Mouse (Mus musculus): Measurements from ENCODE around the gene Cd320. TPM values are rescaled to one million over a fixed set of nuclear protein-coding genes. Genes with fewer than 3 reads are reported as not detected.
A peak's percentile ranks its signal among the peaks of the same experiment; 100 is the strongest.
"Not testable (repeated sequence)": the region's sequence is repeated elsewhere in the genome, so short reads cannot be mapped to it uniquely, and the experiment has no call there.

Cd320 gene
- polyA plus RNA-seq, 1 experiment from 2014 or later = 63.5 TPM

DNA sequence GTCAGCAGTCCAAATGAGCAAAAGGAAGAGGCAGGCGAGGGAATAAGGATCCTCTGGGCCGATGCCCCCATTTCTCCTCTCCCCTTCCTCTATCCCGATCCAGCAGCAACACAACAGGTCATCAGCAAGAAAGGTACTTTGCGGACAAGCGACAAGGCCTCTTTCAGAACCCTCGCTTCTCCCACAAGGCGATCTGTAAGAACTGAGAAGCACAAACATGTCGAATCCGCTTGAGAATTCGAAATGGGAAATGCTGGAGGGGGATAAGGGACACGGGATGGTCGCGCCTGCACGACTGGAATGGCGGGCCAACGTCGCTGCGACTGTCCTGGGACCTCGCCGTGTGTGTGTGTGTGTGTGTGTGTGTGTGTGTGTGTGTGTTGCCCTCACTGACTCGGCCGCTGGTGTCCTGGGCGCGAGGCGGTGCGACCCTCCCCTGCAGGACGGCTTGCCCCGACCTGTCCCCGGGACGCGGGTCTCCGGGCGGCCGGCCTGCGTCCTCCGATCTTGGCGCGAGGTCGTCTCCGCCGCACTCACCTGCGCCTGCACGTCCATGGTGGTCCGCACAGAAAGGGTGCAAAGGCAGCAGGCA, 47.1 kb downstream of the Cd320 start:
- ATAC-seq (ENCODE audit: low FRiP score, low read depth); H3K9me3 ChIP-seq; H3K27me3 ChIP-seq: not testable (repeated sequence)
- Histone ChIP-seq H3K27ac (replicated peaks) (peak overlapping the region; percentile 71), H3K9ac (replicated peaks) (peak overlapping the region; percentile 70), H3K4me3 (peak overlapping the region; percentile 71), H3K36me3 (peaks cover 14% of the 10 kb centered on the region), H3K4me1 (peaks cover 19% of the 10 kb centered on the region), H3K4me2 (replicated peaks) (peak overlapping the region; percentile 66)
- under 1% methylated on average over 26 of the region's 44 CpGs for whole genome bisulfite sequencing

DNA sequence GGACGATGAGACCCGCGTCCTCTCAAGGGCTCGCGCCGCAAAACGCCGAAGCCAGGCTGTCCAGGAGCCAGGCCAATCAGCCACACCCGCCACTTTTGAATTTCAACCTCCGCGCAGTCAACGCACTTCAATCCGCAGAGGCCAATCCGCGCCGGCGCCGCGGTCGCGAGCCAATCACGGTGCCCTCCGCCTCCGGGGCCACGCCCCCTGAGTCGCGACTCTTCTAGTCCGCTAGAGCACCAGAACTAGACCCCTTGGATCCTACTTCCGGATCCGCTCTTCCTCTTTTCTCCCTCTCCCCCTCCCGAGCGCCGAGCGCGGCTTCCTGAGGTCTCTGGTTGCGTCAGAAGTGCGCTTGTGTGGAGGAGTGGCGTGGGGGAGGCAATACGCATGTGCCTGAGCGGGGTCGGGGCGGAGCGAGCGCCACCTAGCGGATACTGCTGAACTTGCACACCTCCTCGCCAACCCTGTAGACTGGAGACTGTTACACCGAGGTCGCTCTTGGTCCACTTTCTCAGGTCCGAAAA, 47.7 kb downstream of the Cd320 start, which contains the start of gene Kifc1:
Kifc1 (minus strand) TSS at position 129 of the 527 bp plus-strand sequence.
- ATAC-seq (ENCODE audit: low FRiP score, low read depth) = peak; percentile 98
- Histone ChIP-seq H3K4me3 (peak within 1 kb of the TSS; percentile 71), H3K36me3 (peaks cover 12% of the 10 kb centered on the region), H3K27ac (replicated peaks) (peak within 1 kb of the TSS; percentile 71), H3K4me2 (replicated peaks) (peak within 1 kb of the TSS; percentile 66), H3K9ac (replicated peaks) (peak within 1 kb of the TSS; percentile 70), H3K9me3 (no peaks in the 10 kb centered on the region), H3K4me1 (peaks cover 19% of the 10 kb centered on the region), H3K27me3 (0 out of 2 replicates have a peak, but pooled peaks cover 5% of the 10 kb centered on the region)
- under 1% methylated on average over 49 of the region's 49 CpGs for WGBS

GRCm38 (mm10) chr17:33891357-33891756, 48.5 kb downstream of the Cd320 start:
- Histone ChIP-seq H3K27ac (replicated peaks) (no peak overlapping the region), H3K4me2 (replicated peaks) (no peak overlapping the region), H3K4me3 (no peak overlapping the region), H3K9me3 (no peaks in the 10 kb centered on the region), H3K9ac (replicated peaks) (no peak overlapping the region), H3K27me3 (0 out of 2 replicates have a peak, but pooled peaks cover 5% of the 10 kb centered on the region), H3K4me1 (peaks cover 19% of the 10 kb centered on the region), H3K36me3 (peaks cover 4% of the 10 kb centered on the region)
- 63% methylated on average over 2 of the region's 2 CpGs for WGBS
- no peak for ATAC-seq (ENCODE audit: low FRiP score, low read depth)

DNA sequence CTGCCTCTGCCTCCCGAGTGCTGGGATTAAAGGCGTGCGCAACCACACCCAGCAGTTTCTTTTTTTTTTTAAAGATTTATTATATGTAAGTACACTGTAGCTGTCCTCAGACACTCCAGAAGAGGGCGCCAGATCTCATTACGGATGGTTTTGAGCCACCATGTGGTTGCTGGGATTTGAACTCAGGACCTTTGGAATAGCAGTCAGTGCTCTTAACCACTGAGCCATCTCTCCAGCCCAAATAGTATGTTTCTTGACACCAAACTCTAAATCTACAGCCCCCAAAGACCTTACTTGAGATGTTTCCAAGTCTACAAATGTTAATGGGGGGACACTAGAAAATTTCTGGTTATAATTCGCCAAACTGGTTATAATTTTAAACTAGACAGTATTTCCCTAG, 49.0 kb downstream of the Cd320 start:
- not testable (repeated sequence) for ATAC-seq (ENCODE audit: low FRiP score, low read depth); H3K4me2 ChIP-seq (replicated peaks); H3K27ac ChIP-seq (replicated peaks); H3K9me3 ChIP-seq; H3K36me3 ChIP-seq; H3K9ac ChIP-seq (replicated peaks); H3K4me3 ChIP-seq; H3K27me3 ChIP-seq
- 66% methylated on average over 6 of the region's 6 CpGs for WGBS
- peaks cover 19% of the 10 kb centered on the region for H3K4me1 ChIP-seq

GRCm38 (mm10) chr17:33892429-33892828, 49.5 kb downstream of the Cd320 start:
- H3K4me2 ChIP-seq (replicated peaks) = no peak overlapping the region
- no peak overlapping the region for H3K4me3 ChIP-seq
- no peaks in the 10 kb centered on the region for H3K36me3 ChIP-seq
- no peak for ATAC-seq (ENCODE audit: low FRiP score, low read depth)
- H3K9ac ChIP-seq (replicated peaks) = no peak overlapping the region
- 0 out of 2 replicates have a peak, but pooled peaks cover 5% of the 10 kb centered on the region for H3K27me3 ChIP-seq
- peaks cover 19% of the 10 kb centered on the region for H3K4me1 ChIP-seq
- 17% methylated on average over 7 of the region's 7 CpGs for WGBS
- no peak overlapping the region for H3K27ac ChIP-seq (replicated peaks)
- H3K9me3 ChIP-seq = no peaks in the 10 kb centered on the region

- H3K36me3 ChIP-seq; H3K9ac ChIP-seq (replicated peaks); H3K9me3 ChIP-seq; H3K4me2 ChIP-seq (replicated peaks); H3K4me3 ChIP-seq; H3K27me3 ChIP-seq; H3K27ac ChIP-seq (replicated peaks); ATAC-seq (ENCODE audit: low FRiP score, low read depth): not testable (repeated sequence)
- peaks cover 16% of the 10 kb centered on the region for H3K4me1 ChIP-seq
- 80% methylated on average over 4 of the region's 4 CpGs for WGBS
These were observed 50.1 kb downstream of the Cd320 start for GRCm38 (mm10) chr17:33893011-33893410.

- Histone ChIP-seq H3K27ac (replicated peaks) (no peak overlapping the region), H3K27me3 (0 out of 2 replicates have a peak, but pooled peaks cover 5% of the 10 kb centered on the region), H3K9me3 (no peaks in the 10 kb centered on the region), H3K4me2 (replicated peaks) (no peak overlapping the region), H3K4me1 (no peaks in the 10 kb centered on the region), H3K36me3 (no peaks in the 10 kb centered on the region), H3K4me3 (no peak overlapping the region), H3K9ac (replicated peaks) (no peak overlapping the region)
- WGBS = 45% methylated on average over 6 of the region's 6 CpGs
- ATAC-seq (ENCODE audit: low FRiP score, low read depth) = no peak
These were observed 54.4 kb downstream of the Cd320 start for GRCm38 (mm10) chr17:33897114-33897794.

DNA sequence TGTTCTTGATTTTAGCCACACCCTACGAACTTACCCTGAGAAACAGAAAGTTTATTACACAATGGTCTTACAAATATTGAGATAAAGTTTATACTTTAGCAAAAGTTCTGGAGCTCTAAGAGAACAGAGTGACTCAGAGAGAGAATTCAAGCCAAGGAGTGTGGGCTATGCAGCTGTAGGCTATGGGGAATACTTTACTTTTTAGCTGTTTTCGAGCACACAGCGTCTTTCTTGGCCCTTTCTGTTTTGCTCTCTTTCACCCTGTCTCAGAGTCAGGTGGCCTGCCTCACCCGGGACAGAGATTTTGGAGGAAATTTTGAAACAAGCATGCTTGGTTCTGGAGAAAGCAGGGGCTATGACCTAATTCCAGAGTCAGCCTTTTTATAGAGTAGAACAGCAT, 55.3 kb downstream of the Cd320 start:
- H3K4me3 ChIP-seq; ATAC-seq (ENCODE audit: low FRiP score, low read depth); H3K27me3 ChIP-seq; H3K4me2 ChIP-seq (replicated peaks); H3K4me1 ChIP-seq; H3K27ac ChIP-seq (replicated peaks); H3K9me3 ChIP-seq; H3K36me3 ChIP-seq; H3K9ac ChIP-seq (replicated peaks): not testable (repeated sequence)
- WGBS = 86% methylated on average over 4 of the region's 4 CpGs

Small RNA genes lying within 50 kb of the gene (microRNA-seq; reads per million reads assigned to microRNA genes)
- gene Gm27740 = not detected

Other genes with a start within 250 kb of the Cd320 start
- 47.3 and 57.7 TPM in 2 replicates for gene Zfp414, start 214.0 kb upstream of the Cd320 start, polyA plus RNA-seq (2016; fragmentation: Nextera tagmentation; extraction: Ambion mirVana)
- 0.63 and 0.84 TPM in 2 replicates for gene Pram1, start 205.0 kb upstream of the Cd320 start, polyA plus RNA-seq (2016; fragmentation: Nextera tagmentation; extraction: Ambion mirVana)
- gene Hnrnpm, start 156.2 kb upstream of the Cd320 start, polyA plus RNA-seq (2016; fragmentation: Nextera tagmentation; extraction: Ambion mirVana) = 441 and 462 TPM in 2 replicates
- 46.7 and 52.2 TPM in 2 replicates for gene March2, start 124.4 kb upstream of the Cd320 start, polyA plus RNA-seq (2016; fragmentation: Nextera tagmentation; extraction: Ambion mirVana)
- gene Rab11b, start 82.6 kb upstream of the Cd320 start, polyA plus RNA-seq (2016; fragmentation: Nextera tagmentation; extraction: Ambion mirVana) = 422 and 447 TPM in 2 replicates
- gene Angptl4, start 61.3 kb upstream of the Cd320 start, polyA plus RNA-seq (2016; fragmentation: Nextera tagmentation; extraction: Ambion mirVana) = 21.1 and 28.3 TPM in 2 replicates
- gene Kank3, start 32.6 kb upstream of the Cd320 start, polyA plus RNA-seq (2016; fragmentation: Nextera tagmentation; extraction: Ambion mirVana) = 25.5 and 31.9 TPM in 2 replicates
- 613 and 671 TPM in 2 replicates for gene Rps28, start 18.5 kb upstream of the Cd320 start, polyA plus RNA-seq (2016; fragmentation: Nextera tagmentation; extraction: Ambion mirVana)
- gene Ndufa7, start 18.5 kb upstream of the Cd320 start, polyA plus RNA-seq (2016; fragmentation: Nextera tagmentation; extraction: Ambion mirVana) = 436 and 454 TPM in 2 replicates
- gene Gm7029, start 30.7 kb downstream of the Cd320 start, polyA plus RNA-seq (2016; fragmentation: Nextera tagmentation; extraction: Ambion mirVana) = not detected in 2 replicates
- gene Kifc1, start 47.6 kb downstream of the Cd320 start, polyA plus RNA-seq (2016; fragmentation: Nextera tagmentation; extraction: Ambion mirVana) = 3.8 and 4.4 TPM in 2 replicates
- 0.23 and 0.38 TPM in 2 replicates for gene Platr17, start 62.0 kb downstream of the Cd320 start, polyA plus RNA-seq (2016; fragmentation: Nextera tagmentation; extraction: Ambion mirVana)
- gene Daxx, start 66.3 kb downstream of the Cd320 start, polyA plus RNA-seq (2016; fragmentation: Nextera tagmentation; extraction: Ambion mirVana) = 64.6 and 66.2 TPM in 2 replicates
- 19.1 and 21.9 TPM in 2 replicates for gene Tapbp, start 72.8 kb downstream of the Cd320 start, polyA plus RNA-seq (2016; fragmentation: Nextera tagmentation; extraction: Ambion mirVana)
- gene Zbtb22, start 72.8 kb downstream of the Cd320 start, polyA plus RNA-seq (2016; fragmentation: Nextera tagmentation; extraction: Ambion mirVana) = 21.8 and 25.3 TPM in 2 replicates
- gene Rgl2, start 86.5 kb downstream of the Cd320 start, polyA plus RNA-seq (2016; fragmentation: Nextera tagmentation; extraction: Ambion mirVana) = 69.9 and 74.3 TPM in 2 replicates
- 188 and 203 TPM in 2 replicates for gene Pfdn6, start 97.3 kb downstream of the Cd320 start, polyA plus RNA-seq (2016; fragmentation: Nextera tagmentation; extraction: Ambion mirVana)
- 37.5 and 37.7 TPM in 2 replicates for gene Wdr46, start 97.6 kb downstream of the Cd320 start, polyA plus RNA-seq (2016; fragmentation: Nextera tagmentation; extraction: Ambion mirVana)
- 8.1 and 8.7 TPM in 2 replicates for gene B3galt4, start 108.4 kb downstream of the Cd320 start, polyA plus RNA-seq (2016; fragmentation: Nextera tagmentation; extraction: Ambion mirVana)
- gene Vps52, start 112.7 kb downstream of the Cd320 start, polyA plus RNA-seq (2016; fragmentation: Nextera tagmentation; extraction: Ambion mirVana) = 67.0 and 70.9 TPM in 2 replicates
- 891 and 909 TPM in 2 replicates for gene Rps18, start 112.9 kb downstream of the Cd320 start, polyA plus RNA-seq (2016; fragmentation: Nextera tagmentation; extraction: Ambion mirVana)
- gene H2-K1, start 157.3 kb downstream of the Cd320 start, polyA plus RNA-seq (2016; fragmentation: Nextera tagmentation; extraction: Ambion mirVana) = 26.8 and 28.4 TPM in 2 replicates
- 25.2 and 27.0 TPM in 2 replicates for gene Ring1, start 181.6 kb downstream of the Cd320 start, polyA plus RNA-seq (2016; fragmentation: Nextera tagmentation; extraction: Ambion mirVana)
- 110 and 131 TPM in 2 replicates for gene H2-Ke6, start 185.0 kb downstream of the Cd320 start, polyA plus RNA-seq (2016; fragmentation: Nextera tagmentation; extraction: Ambion mirVana)
- gene Slc39a7, start 188.6 kb downstream of the Cd320 start, polyA plus RNA-seq (2016; fragmentation: Nextera tagmentation; extraction: Ambion mirVana) = 180 and 184 TPM in 2 replicates
- gene Rxrb, start 188.7 kb downstream of the Cd320 start, polyA plus RNA-seq (2016; fragmentation: Nextera tagmentation; extraction: Ambion mirVana) = 68.0 and 68.4 TPM in 2 replicates
- 2.3 and 4.0 TPM in 2 replicates for gene Col11a2, start 196.3 kb downstream of the Cd320 start, polyA plus RNA-seq (2016; fragmentation: Nextera tagmentation; extraction: Ambion mirVana)
- 0.17 and 0.56 TPM in 2 replicates for gene H2-Oa, start 249.2 kb downstream of the Cd320 start, polyA plus RNA-seq (2016; fragmentation: Nextera tagmentation; extraction: Ambion mirVana)

All from midbrain, embryonic 12.5 days (tissue).